Mouse (Mus musculus): ENCODE results near the gene Scgb1b12. TPM values are rescaled to one million over a fixed set of nuclear protein-coding genes. Genes with fewer than 3 reads are reported as not detected.
"Not testable (repeated sequence)": the region's sequence is repeated elsewhere in the genome, so short reads cannot be mapped to it uniquely, and the experiment has no call there.

Scgb1b12 gene
- polyA plus RNA-seq (2014; fragmentation: Nextera tagmentation; extraction: Ambion mirVana) = not detected in 2 replicates

- not testable (repeated sequence) for H3K4me3 ChIP-seq (ENCODE audit: low read depth, low read length); H3K27me3 ChIP-seq (ENCODE audit: control insufficient read depth, insufficient read depth, low read length); H3K27ac ChIP-seq (ENCODE audit: low read depth, low read length); H3K36me3 ChIP-seq (ENCODE audit: control insufficient read depth, insufficient read depth, low read length); DNase-seq (ENCODE audit: low spot score); H3K9me3 ChIP-seq (ENCODE audit: control insufficient read depth, low read length); H3K4me2 ChIP-seq (ENCODE audit: low read depth); H3K4me1 ChIP-seq (ENCODE audit: control insufficient read depth, insufficient read depth, low read length); H3K9ac ChIP-seq (ENCODE audit: low read length); ATAC-seq (ENCODE audit: insufficient read depth, low FRiP score, low TSS enrichment)
- WGBS = 100% methylated on average over 2 of the region's 3 CpGs
Measured at GRCm38 (mm10) chr7:32333882-32334281, at the start of gene Scgb1b12. Gene Scgb1b12 (plus strand): TSS chr7:32334182.

GRCm38 (mm10) chr7:32327145-32327544 lies 6.8 kb upstream of the Scgb1b12 start, which contains the start of gene Scgb2b12:
Gene Scgb2b12 (minus strand): TSS chr7:32327245.
- H3K27me3 ChIP-seq (ENCODE audit: control insufficient read depth, insufficient read depth, low read length); H3K9me3 ChIP-seq (ENCODE audit: control insufficient read depth, low read length); H3K9ac ChIP-seq (ENCODE audit: low read length); H3K36me3 ChIP-seq (ENCODE audit: control insufficient read depth, insufficient read depth, low read length); ATAC-seq (ENCODE audit: insufficient read depth, low FRiP score, low TSS enrichment); H3K4me2 ChIP-seq (ENCODE audit: low read depth); H3K4me3 ChIP-seq (ENCODE audit: low read depth, low read length); H3K4me1 ChIP-seq (ENCODE audit: control insufficient read depth, insufficient read depth, low read length); H3K27ac ChIP-seq (ENCODE audit: low read depth, low read length); DNase-seq (ENCODE audit: low spot score): not testable (repeated sequence)
- 94% methylated on average over 1 of the region's 1 CpGs for WGBS

Other genes with a start within 250 kb of the Scgb1b12 start
- gene Scgb1b10, start 233.3 kb upstream of the Scgb1b12 start, polyA plus RNA-seq (2014; fragmentation: Nextera tagmentation; extraction: Ambion mirVana) = not detected in 2 replicates
- gene Scgb2b11, start 123.0 kb upstream of the Scgb1b12 start, polyA plus RNA-seq (2014; fragmentation: Nextera tagmentation; extraction: Ambion mirVana) = not detected in 2 replicates
- gene Scgb1b11, start 111.3 kb upstream of the Scgb1b12 start, polyA plus RNA-seq (2014; fragmentation: Nextera tagmentation; extraction: Ambion mirVana) = not detected in 2 replicates
- not detected in 2 replicates for gene Scgb2b12, start 6.9 kb upstream of the Scgb1b12 start, polyA plus RNA-seq (2014; fragmentation: Nextera tagmentation; extraction: Ambion mirVana)
- not detected in 2 replicates for gene Scgb1b29, start 107.4 kb downstream of the Scgb1b12 start, polyA plus RNA-seq (2014; fragmentation: Nextera tagmentation; extraction: Ambion mirVana)